Mouse (Mus musculus): ENCODE data around the gene Rplp1. TPM values are rescaled to one million over a fixed set of nuclear protein-coding genes. Genes with fewer than 3 reads are reported as not detected.

The Rplp1 gene
- total and polyA plus RNA-seq, 3 experiments, result 9,058 to 15,045 TPM; not detected in 1

DNA sequence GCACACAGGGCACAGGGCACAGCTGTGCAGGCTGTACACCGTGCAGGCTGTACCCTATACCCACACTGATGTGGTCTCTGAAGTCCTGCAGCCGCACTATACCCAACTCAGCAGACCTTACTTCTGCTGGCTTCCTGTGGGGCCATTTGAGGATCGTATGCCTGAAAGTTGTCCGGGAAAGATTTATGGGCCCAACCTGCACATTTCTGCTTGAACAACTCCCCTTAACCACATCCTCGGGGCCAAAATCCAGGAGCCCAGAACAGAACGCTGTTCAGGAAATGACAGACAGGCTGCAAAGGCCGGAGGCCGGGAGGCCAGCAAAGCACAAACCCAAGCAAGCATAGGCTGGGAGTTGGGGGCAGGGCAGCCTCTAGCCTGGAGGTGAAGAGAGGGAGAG lies 41.0 kb downstream of the Rplp1 start:
- Histone ChIP-seq H3K4me3 (ENCODE audit: control insufficient read depth in 1 of 2, insufficient read depth in 1 of 2, low read depth in 2 of 2, low read length in 2 of 2) (no peak overlapping the region), H3K9me3 (replicated peaks; ENCODE audit: insufficient read depth, low read length) (no peaks in the 10 kb centered on the region), H3K36me3 (ENCODE audit: control insufficient read depth in 1 of 2, insufficient read depth in 2 of 2, low read length in 2 of 2) (no peaks in the 10 kb centered on the region), H3K4me1 (ENCODE audit: control insufficient read depth in 1 of 2, insufficient read depth in 2 of 2, low read length in 2 of 2) (no peaks in the 10 kb centered on the region), H3K27ac (ENCODE audit: control insufficient read depth, low read depth, low read length) (no peak overlapping the region), H3K79me2 (ENCODE audit: control insufficient read depth, insufficient read depth, low read length, poor library complexity) (no peaks in the 10 kb centered on the region), H3K27me3 (ENCODE audit: control insufficient read depth in 1 of 2, insufficient read depth in 2 of 2, low read length in 2 of 2) (peaks cover 2% of the 10 kb centered on the region in 2 experiments; a peak in 3 of 4 replicates), H3K9ac (ENCODE audit: control insufficient read depth, low read depth, low read length, poor library complexity, severe bottlenecking) (no peak overlapping the region)
- TF ChIP-seq GATA1 (IDR thresholded peaks at IDR 0.05; ENCODE audit: low read depth, low read length) (no peak), MAX (IDR thresholded peaks at IDR 0.05; ENCODE audit: low read length) (no peak), KAT2A (conservative IDR thresholded peaks at IDR 0.05; ENCODE audit: low read depth, low read length) (no peak), USF2 (IDR thresholded peaks at IDR 0.05; ENCODE audit: borderline replicate concordance in 1 of 2, insufficient read depth in 1 of 2, low read depth in 1 of 2, low read length in 2 of 2) (no peak), ZNF384 (IDR thresholded peaks at IDR 0.05; ENCODE audit: low read depth, low read length) (no peak), TCF12 (IDR thresholded peaks at IDR 0.05; ENCODE audit: low read depth, low read length) (no peak), RCOR1 (IDR thresholded peaks at IDR 0.05; ENCODE audit: low read depth, low read length) (no peak), NRF1 (IDR thresholded peaks at IDR 0.05; ENCODE audit: insufficient read depth, low read depth, low read length, poor library complexity, severe bottlenecking) (no peak)
- DNase-seq (ENCODE audit: low read depth, low spot score), result no peak

DNA sequence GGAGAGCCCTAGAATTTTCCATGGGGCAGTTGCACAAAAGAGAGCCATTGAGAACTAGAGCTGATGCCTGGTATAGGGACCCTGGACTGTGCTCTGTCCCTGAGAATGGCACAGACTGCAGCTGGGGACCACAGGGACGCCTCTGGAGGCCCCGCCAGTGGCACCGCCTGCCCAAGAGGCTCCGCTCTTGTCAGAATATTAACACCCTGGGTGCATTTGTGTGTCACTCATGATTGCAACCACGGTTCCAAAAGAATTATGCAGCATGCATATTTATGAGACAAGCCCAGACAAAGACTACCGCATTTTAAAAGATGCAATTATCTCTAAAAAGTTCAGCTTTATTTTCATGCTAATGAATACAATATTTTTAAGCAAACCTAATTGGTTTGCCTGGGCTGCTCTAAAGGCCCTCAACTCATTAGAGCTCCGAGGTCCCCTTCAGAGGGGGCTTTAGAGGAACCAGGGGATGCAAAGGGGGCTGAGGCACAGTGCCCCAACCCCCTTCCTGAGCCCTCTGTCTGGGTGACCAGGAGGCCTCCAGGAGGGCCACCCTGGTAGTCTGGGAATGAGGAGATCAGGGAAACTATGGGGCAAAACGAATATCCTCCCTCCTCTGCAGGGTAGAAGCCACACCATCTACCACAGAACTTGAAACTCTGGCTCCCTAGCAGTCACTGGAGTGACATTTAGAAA lies 41.9 kb downstream of the Rplp1 start:
- H3K9me3 ChIP-seq (replicated peaks; ENCODE audit: insufficient read depth, low read length), result no peaks in the 10 kb centered on the region
- H3K9ac ChIP-seq (ENCODE audit: control insufficient read depth, low read depth, low read length, poor library complexity, severe bottlenecking), result no peak overlapping the region
- H3K4me1 ChIP-seq (ENCODE audit: control insufficient read depth in 1 of 2, insufficient read depth in 2 of 2, low read length in 2 of 2), result no peaks in the 10 kb centered on the region
- H3K36me3 ChIP-seq (ENCODE audit: control insufficient read depth in 1 of 2, insufficient read depth in 2 of 2, low read length in 2 of 2), result no peaks in the 10 kb centered on the region
- H3K27ac ChIP-seq (ENCODE audit: control insufficient read depth, low read depth, low read length), result no peak overlapping the region
- no peaks in the 10 kb centered on the region for H3K79me2 ChIP-seq (ENCODE audit: control insufficient read depth, insufficient read depth, low read length, poor library complexity)
- peaks cover 2% of the 10 kb centered on the region in 2 experiments; a peak in 3 of 4 replicates for H3K27me3 ChIP-seq (ENCODE audit: control insufficient read depth in 1 of 2, insufficient read depth in 2 of 2, low read length in 2 of 2)
- no peak for TF ChIP-seq UBTF (IDR thresholded peaks at IDR 0.05; ENCODE audit: borderline replicate concordance, insufficient read depth, low read depth, low read length)
- TF ChIP-seq ZKSCAN1 (IDR thresholded peaks at IDR 0.05; ENCODE audit: low read depth, low read length), result no peak
- DNase-seq (ENCODE audit: low read depth, low spot score), result no peak
- H3K4me3 ChIP-seq (ENCODE audit: control insufficient read depth in 1 of 2, insufficient read depth in 1 of 2, low read depth in 2 of 2, low read length in 2 of 2), result no peak overlapping the region

DNA sequence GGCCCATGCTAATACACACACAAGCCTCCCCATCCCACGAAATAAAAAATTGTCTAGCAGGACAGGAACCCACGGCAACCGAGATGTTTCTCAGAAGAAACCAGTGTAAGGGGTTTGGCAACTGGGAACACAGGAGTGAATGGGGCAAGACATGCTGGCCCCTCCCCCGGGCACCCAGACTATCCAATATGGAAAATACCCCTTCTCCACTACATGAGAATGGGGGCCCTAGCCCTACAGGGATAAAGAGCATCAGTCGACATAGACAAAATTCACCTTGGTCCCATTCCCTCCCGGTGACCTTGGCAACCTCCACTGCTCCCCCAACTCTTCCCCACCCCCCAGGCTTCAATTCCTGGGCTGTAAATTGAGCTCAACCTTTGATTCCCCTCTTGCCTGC lies 42.5 kb downstream of the Rplp1 start:
- Histone ChIP-seq H3K36me3 (ENCODE audit: control insufficient read depth in 1 of 2, insufficient read depth in 2 of 2, low read length in 2 of 2) (no peaks in the 10 kb centered on the region), H3K4me1 (ENCODE audit: control insufficient read depth in 1 of 2, insufficient read depth in 2 of 2, low read length in 2 of 2) (no peaks in the 10 kb centered on the region), H3K27ac (ENCODE audit: control insufficient read depth, low read depth, low read length) (no peak overlapping the region), H3K27me3 (ENCODE audit: control insufficient read depth in 1 of 2, insufficient read depth in 2 of 2, low read length in 2 of 2) (peaks cover 2% of the 10 kb centered on the region in 2 experiments; a peak in 3 of 4 replicates), H3K79me2 (ENCODE audit: control insufficient read depth, insufficient read depth, low read length, poor library complexity) (no peaks in the 10 kb centered on the region), H3K9ac (ENCODE audit: control insufficient read depth, low read depth, low read length, poor library complexity, severe bottlenecking) (no peak overlapping the region), H3K4me3 (ENCODE audit: control insufficient read depth in 1 of 2, insufficient read depth in 1 of 2, low read depth in 2 of 2, low read length in 2 of 2) (no peak overlapping the region), H3K9me3 (replicated peaks; ENCODE audit: insufficient read depth, low read length) (no peaks in the 10 kb centered on the region)
- DNase-seq (ENCODE audit: low read depth, low spot score), result no peak
- TF ChIP-seq MAX (IDR thresholded peaks at IDR 0.05; ENCODE audit: low read length) (no peak), KAT2A (conservative IDR thresholded peaks at IDR 0.05; ENCODE audit: low read depth, low read length) (no peak), BHLHE40 (IDR thresholded peaks at IDR 0.05; ENCODE audit: borderline replicate concordance, low read depth, low read length) (no peak), POLR2AphosphoS2 (IDR thresholded peaks at IDR 0.05; ENCODE audit: low read length) (no peak), TCF12 (IDR thresholded peaks at IDR 0.05; ENCODE audit: low read depth, low read length) (no peak), ELF1 (IDR thresholded peaks at IDR 0.05; ENCODE audit: low read depth, low read length) (no peak), ETS1 (IDR thresholded peaks at IDR 0.05; ENCODE audit: low read depth, low read length) (no peak), MYB (IDR thresholded peaks at IDR 0.05; ENCODE audit: low read depth, low read length) (no peak), RCOR1 (IDR thresholded peaks at IDR 0.05; ENCODE audit: low read depth, low read length) (no peak), NRF1 (IDR thresholded peaks at IDR 0.05; ENCODE audit: insufficient read depth, low read depth, low read length, poor library complexity, severe bottlenecking) (no peak), POLR2A (IDR thresholded peaks at IDR 0.05; ENCODE audit: control insufficient read depth in 1 of 2, insufficient read depth in 1 of 2, low read depth in 1 of 2, low read length in 2 of 2, poor library complexity in 1 of 2) (no peak), E2F4 (IDR thresholded peaks at IDR 0.05; ENCODE audit: borderline replicate concordance, low read depth, low read length) (no peak), SMC3 (IDR thresholded peaks at IDR 0.05; ENCODE audit: low read depth, low read length) (no peak), JUND (IDR thresholded peaks at IDR 0.05; ENCODE audit: low read depth, low read length) (no peak)
